Mouse (Mus musculus): Measurements from ENCODE around the gene Col4a4.

DNA sequence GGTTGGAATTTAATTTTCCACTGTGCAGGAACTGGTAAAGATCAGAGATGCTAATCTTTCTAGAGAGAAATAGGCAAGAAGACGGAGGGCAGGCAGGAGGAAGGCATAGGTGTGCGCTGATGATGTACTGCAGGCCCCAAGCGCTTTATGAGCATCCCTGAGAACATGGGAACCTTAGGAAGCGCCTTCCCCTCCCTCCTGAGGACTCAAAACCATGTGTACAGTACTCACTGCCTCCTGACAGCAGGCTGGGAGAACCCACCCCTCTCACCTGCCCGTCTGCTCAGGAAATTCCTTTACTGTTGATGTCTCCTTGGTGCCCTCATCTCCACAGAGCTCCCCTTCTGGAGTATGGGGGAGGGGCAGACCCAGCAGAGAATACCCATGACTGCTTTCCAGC, 175.1 kb downstream of the Col4a4 start:
- TF ChIP-seq CTCF (IDR thresholded peaks at IDR 0.05; ENCODE audit: low read depth) (no peak), EP300 (IDR thresholded peaks at IDR 0.05; ENCODE audit: low read depth) (no peak)

Data from liver, postnatal 0 days (tissue).